Mouse (Mus musculus) C2C12 (cell line): ENCODE data around the gene Pkn1.

Experiments
- CEBPB ChIP-seq: IDR thresholded peaks from one replicate; pipeline ENCODE4 v1.6.1; 2011; ENCODE audit warnings: low read depth, mild to moderate bottlenecking, control low read depth, moderate library complexity
- MAX ChIP-seq: IDR thresholded peaks from one replicate; pipeline ENCODE4 v1.6.1; 2011; ENCODE audit warnings: mild to moderate bottlenecking, control low read depth

- TF ChIP-seq MAX: no peak
- no peak for TF ChIP-seq CEBPB
Measured at GRCm38 (mm10) chr8:83672936-83673335, 26.0 kb downstream of the Pkn1 start.
